8 mouse cellular contexts compared by ENCODE assay signal in the genomic region with DNA sequence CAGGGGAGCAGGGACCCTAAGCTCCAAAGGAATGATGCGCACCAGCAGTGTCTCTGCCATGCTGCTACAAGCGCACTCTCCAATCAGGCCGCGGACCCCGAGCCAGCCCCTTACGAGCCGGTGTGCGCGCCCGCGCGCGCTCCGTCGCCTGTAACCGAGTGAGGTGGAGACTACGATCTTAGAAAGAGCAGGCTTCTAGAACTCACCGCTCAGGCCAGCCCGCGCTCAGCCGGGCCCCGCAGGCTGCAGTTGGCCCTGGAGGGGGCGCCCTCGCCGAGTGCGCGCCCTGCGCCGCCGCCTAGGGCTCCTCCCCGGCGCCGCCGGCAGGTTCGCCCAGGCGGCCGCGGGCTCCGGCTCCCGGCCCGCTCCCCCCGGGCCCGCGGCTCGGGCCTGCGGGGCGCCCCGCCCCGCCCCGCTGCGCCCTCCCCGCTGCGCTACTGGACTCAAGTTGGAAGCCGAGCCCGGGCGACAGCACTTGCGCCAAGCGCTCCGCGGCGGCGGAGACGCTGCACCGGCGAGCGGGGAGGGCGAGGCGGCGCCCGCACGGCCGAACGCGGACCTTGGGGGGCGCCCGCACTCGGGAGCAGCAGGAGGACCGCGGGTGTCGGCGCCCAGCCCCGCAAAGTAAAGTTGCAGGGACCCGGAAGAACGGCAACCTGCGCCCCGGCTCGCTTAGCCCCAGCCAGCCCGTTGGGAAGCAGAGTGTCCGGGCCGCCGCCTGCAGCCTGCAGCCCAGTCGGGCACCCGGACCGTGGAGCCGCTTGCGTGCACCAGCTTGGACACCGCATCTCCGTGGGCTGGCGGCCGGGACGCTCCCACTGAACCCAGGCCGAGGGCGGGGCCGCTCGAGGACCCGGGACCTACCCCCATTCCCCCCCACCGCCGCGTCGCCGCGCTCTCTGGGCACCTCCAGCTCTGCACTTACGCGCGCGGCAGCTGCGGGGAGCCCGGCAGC. TPM values are rescaled to one million over a fixed set of nuclear protein-coding genes. Genes with fewer than 3 reads are reported as not detected.
DNase-seq lines count a peak whose midpoint lies in the region; ATAC-seq and TF ChIP-seq lines count a peak whose summit lies in the region.

No protein-coding gene starts in this region.

- H3K4me2 ChIP-seq in heart, embryonic 16.5 days (ENCODE audit: low read depth, low read length), result peak overlapping the region; percentile 87
- peak overlapping the region; percentile 13; the same call in 1 of the 2 replicates for H3K4me2 ChIP-seq in liver, embryonic 14.5 days (ENCODE audit: low read depth)

- no peak for ATAC-seq in megakaryocyte, adult 5-6 weeks (ENCODE audit: poor library complexity, severe bottlenecking)
- no peak for ATAC-seq in heart, embryonic 16.5 days (replicated peaks; ENCODE audit: extremely low read depth, insufficient read depth, low FRiP score)
- ATAC-seq in liver, embryonic 14.5 days (ENCODE audit: insufficient read depth), result no peak

- no peak overlapping the region for H3K27ac ChIP-seq in heart, embryonic 16.5 days (ENCODE audit: low read length)
- H3K27ac ChIP-seq in liver, embryonic 14.5 days, result no peak overlapping the region
- no peak overlapping the region for H3K27ac ChIP-seq in thymus, adult 2 months (ENCODE audit: control insufficient read depth, insufficient read depth, low read length)

- peaks cover 9% of the 10 kb centered on the region; the same call in 1 of the 2 replicates for H3K9me3 ChIP-seq in megakaryocyte, embryonic 14.5 days
- H3K9me3 ChIP-seq in heart, embryonic 16.5 days (replicated peaks; ENCODE audit: control insufficient read depth, low read length), result no peaks in the 10 kb centered on the region
- H3K9me3 ChIP-seq in liver, embryonic 14.5 days (ENCODE audit: control insufficient read depth, low read length), result no peaks in the 10 kb centered on the region

- TF ChIP-seq EP300 in liver, embryonic 14.5 days (IDR thresholded peaks at IDR 0.05; ENCODE audit: low read depth), result no peak

- peak overlapping the region; percentile 23 for H3K4me3 ChIP-seq in megakaryocyte, embryonic 14.5 days (replicated peaks)
- peak overlapping the region; percentile 59 for H3K4me3 ChIP-seq in heart, embryonic 16.5 days (ENCODE audit: low read length)
- H3K4me3 ChIP-seq in liver, embryonic 14.5 days (ENCODE audit: insufficient read depth in 1 of 2, low read depth in 2 of 2, low read length in 2 of 2), result no peak overlapping the region
- no peak overlapping the region for H3K4me3 ChIP-seq in thymus, adult 2 months (ENCODE audit: control insufficient read depth, insufficient read depth, low read length)

- no peak for TF ChIP-seq CTCF in liver, embryonic 14.5 days (IDR thresholded peaks at IDR 0.05; ENCODE audit: low read depth)
- no peak for TF ChIP-seq CTCF in thymus, adult 2 months (IDR thresholded peaks at IDR 0.05; ENCODE audit: borderline replicate concordance, control insufficient read depth, extremely low read depth, insufficient read depth, low read length, poor library complexity)

- WGBS in heart, embryonic 16.5 days, result under 1% methylated on average over 115 of the region's 118 CpGs
- 2% methylated on average over 112 of the region's 118 CpGs for WGBS in liver, embryonic 14.5 days (ENCODE audit: insufficient replicate concordance)
- 4% methylated on average over 118 of the region's 118 CpGs for WGBS in thymus, adult 2 months

- TF ChIP-seq POLR2A in thymus, adult 2 months (IDR thresholded peaks at IDR 0.05; ENCODE audit: control insufficient read depth, extremely low read depth, insufficient read depth, low read length, poor library complexity), result no peak

- peaks cover 97% of the 10 kb centered on the region for H3K27me3 ChIP-seq in megakaryocyte, embryonic 14.5 days (replicated peaks)
- peaks cover 89% of the 10 kb centered on the region for H3K27me3 ChIP-seq in heart, embryonic 16.5 days (ENCODE audit: control insufficient read depth, insufficient read depth, low read length)
- H3K27me3 ChIP-seq in liver, embryonic 14.5 days (ENCODE audit: control insufficient read depth, insufficient read depth, low read length), result peaks cover 51% of the 10 kb centered on the region
- peaks cover 2% of the 10 kb centered on the region; the same call in 1 of the 2 replicates for H3K27me3 ChIP-seq in thymus, adult 2 months (ENCODE audit: control insufficient read depth, insufficient read depth, low read length)

- H3K9ac ChIP-seq in heart, embryonic 16.5 days (ENCODE audit: low read length), result 0 out of 2 replicates have a peak overlapping the region, but pooled peaks have one; percentile 7
- H3K9ac ChIP-seq in liver, embryonic 14.5 days (replicated peaks), result no peak overlapping the region

- H3K36me3 ChIP-seq in megakaryocyte, embryonic 14.5 days (replicated peaks; ENCODE audit: low read length), result no peaks in the 10 kb centered on the region
- H3K36me3 ChIP-seq in heart, embryonic 16.5 days (ENCODE audit: control insufficient read depth, insufficient read depth), result no peaks in the 10 kb centered on the region
- H3K36me3 ChIP-seq in liver, embryonic 14.5 days (replicated peaks; ENCODE audit: control insufficient read depth, insufficient read depth, low read depth), result no peaks in the 10 kb centered on the region
- H3K36me3 ChIP-seq in thymus, adult 2 months (ENCODE audit: control insufficient read depth, insufficient read depth, low read length), result no peaks in the 10 kb centered on the region

- H3K4me1 ChIP-seq in megakaryocyte, embryonic 14.5 days, result peaks cover 8% of the 10 kb centered on the region; the same call in 1 of the 2 replicates
- H3K4me1 ChIP-seq in heart, embryonic 16.5 days (ENCODE audit: control insufficient read depth, insufficient read depth, low read length), result peaks cover 4% of the 10 kb centered on the region
- H3K4me1 ChIP-seq in liver, embryonic 14.5 days (replicated peaks; ENCODE audit: control insufficient read depth in 2 of 2, insufficient read depth in 2 of 2, low read length in 1 of 2), result no peaks in the 10 kb centered on the region
- no peaks in the 10 kb centered on the region for H3K4me1 ChIP-seq in thymus, adult 2 months (replicated peaks; ENCODE audit: control insufficient read depth, insufficient read depth, low read length)

- peak; percentile 58 for DNase-seq in embryo, embryonic 10 days (ENCODE audit: low spot score)
- DNase-seq in kidney, postnatal 25 days, result peak; percentile 4 to 42
- DNase-seq in liver, embryonic 14.5 days (ENCODE audit: low read depth in 3 of 3, low spot score in 3 of 3), result no peak
- DNase-seq in right cerebral cortex, postnatal 10 days (ENCODE audit: low spot score in 2 of 2), result peak; percentile 65 to 66
- DNase-seq in thymus, adult 2 months, result no peak

RNA-seq across cellular contexts. Expression of gene Adra2c, which starts 0.9 kb away (rescaled TPM):
- 0.35 TPM in 1 of 2 replicates, not detected in the other for polyA plus RNA-seq in megakaryocyte, embryonic 14.5 days (2012; ENCODE audit: insufficient read depth, low replicate concordance)
- total RNA-seq in megakaryocyte, adult 5-6 weeks (2015), result not detected in 2 replicates
- not detected in 2 replicates for total RNA-seq in megakaryocyte, adult 5-6 weeks (2017)
- polyA plus RNA-seq in heart, embryonic 16.5 days (2015; fragmentation: Nextera tagmentation; extraction: Ambion mirVana), result 0.04 TPM in 1 of 2 replicates, not detected in the other
- polyA plus RNA-seq in liver, embryonic 14.5 days (2012; rRNA removed), result 0.02 TPM in 1 of 2 replicates, not detected in the other
- polyA plus RNA-seq in liver, embryonic 14.5 days (2014; fragmentation: Nextera tagmentation; extraction: Ambion mirVana), result not detected in 2 replicates
- 0.11 and 0.12 TPM in 2 replicates for polyA plus RNA-seq in thymus, adult 2 months (2012; rRNA removed)

Comparison
In these comparisons a context has a peak if more than half of its experiments do, and no peak if none do; other contexts are left out.
1. H3K4me3 ChIP-seq: peak in megakaryocyte, embryonic 14.5 days (single experiment) and heart, embryonic 16.5 days (single experiment); none in liver, embryonic 14.5 days (0 of 2) and thymus, adult 2 months (single experiment).
2. DNase-seq: peak in embryo, embryonic 10 days (single experiment), kidney, postnatal 25 days (2 of 2) and right cerebral cortex, postnatal 10 days (2 of 2); none in liver, embryonic 14.5 days (0 of 3) and thymus, adult 2 months (single experiment).